Mouse (Mus musculus): Measurements from ENCODE around the gene Srarp. TPM values are rescaled to one million over a fixed set of nuclear protein-coding genes. Genes with fewer than 3 reads are reported as not detected.

Gene Srarp
- polyA plus RNA-seq, 1 experiment from 2014 or later = 0.35 TPM

DNA sequence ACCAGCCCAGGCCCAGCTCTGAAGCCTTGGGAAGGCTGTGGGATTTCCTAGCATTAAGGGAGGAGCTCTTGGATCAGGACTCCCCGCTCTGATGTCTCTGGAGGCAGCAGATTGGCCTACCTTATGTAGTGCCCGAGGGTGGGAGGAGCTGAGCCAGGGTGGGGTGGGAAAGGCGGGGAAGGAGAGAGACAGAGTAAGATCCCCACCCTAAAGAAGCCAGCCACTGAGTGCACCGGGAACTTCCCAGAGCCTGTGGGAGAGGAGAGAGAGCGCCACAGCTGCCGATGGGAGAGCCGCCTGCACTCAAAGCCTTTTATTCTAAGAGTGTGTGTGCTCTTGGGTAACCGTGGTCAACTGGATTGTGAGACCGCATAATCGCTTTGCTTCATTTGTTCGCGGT is 25.2 kb upstream of the Srarp start:
- Histone ChIP-seq H3K27me3 (replicated peaks; ENCODE audit: control insufficient read depth, insufficient read depth, low read length) (no peaks in the 10 kb centered on the region), H3K9ac (ENCODE audit: low read depth, low read length) (no peak overlapping the region), H3K36me3 (ENCODE audit: control insufficient read depth, insufficient read depth, low read length) (peaks cover 26% of the 10 kb centered on the region), H3K9me3 (ENCODE audit: control insufficient read depth, low read length) (no peaks in the 10 kb centered on the region), H3K4me3 (ENCODE audit: low read length) (no peak overlapping the region), H3K27ac (ENCODE audit: low read depth, low read length) (no peak overlapping the region), H3K4me1 (ENCODE audit: control insufficient read depth, insufficient read depth, low read depth, low read length) (peaks cover 6% of the 10 kb centered on the region; the same call in 1 of the 2 replicates), H3K4me2 (ENCODE audit: low read length) (no peak overlapping the region)
- whole genome bisulfite sequencing = 33% methylated on average over 12 of the region's 12 CpGs
- no peak for ATAC-seq

DNA sequence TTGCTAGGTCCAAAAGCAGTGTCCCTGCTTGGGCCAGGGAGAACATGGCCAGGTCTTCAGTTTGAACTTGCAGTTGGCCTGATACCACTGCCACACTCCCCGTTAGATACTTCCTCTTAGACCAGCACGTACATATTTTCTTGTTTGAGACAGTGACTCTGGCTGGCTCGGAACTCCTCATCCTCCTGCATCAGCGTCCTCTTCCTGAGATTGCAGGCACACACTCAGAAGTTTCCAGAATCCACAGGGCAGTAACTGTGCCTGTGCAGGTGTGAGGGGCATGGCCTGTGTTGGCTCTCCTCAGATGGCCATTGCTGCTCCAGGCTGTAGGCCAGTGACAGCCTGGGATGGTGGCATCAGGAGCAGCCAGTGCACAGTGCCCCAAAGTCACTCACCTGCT is 24.6 kb upstream of the Srarp start:
- H3K27ac ChIP-seq (ENCODE audit: low read depth, low read length) = no peak overlapping the region
- peaks cover 7% of the 10 kb centered on the region; the same call in 1 of the 2 replicates for H3K4me1 ChIP-seq (ENCODE audit: control insufficient read depth, insufficient read depth, low read depth, low read length)
- no peak overlapping the region for H3K9ac ChIP-seq (ENCODE audit: low read depth, low read length)
- no peak overlapping the region for H3K4me2 ChIP-seq (ENCODE audit: low read length)
- H3K27me3 ChIP-seq (replicated peaks; ENCODE audit: control insufficient read depth, insufficient read depth, low read length) = no peaks in the 10 kb centered on the region
- no peaks in the 10 kb centered on the region for H3K9me3 ChIP-seq (ENCODE audit: control insufficient read depth, low read length)
- WGBS = 94% methylated on average over 4 of the region's 4 CpGs
- H3K36me3 ChIP-seq (ENCODE audit: control insufficient read depth, insufficient read depth, low read length) = peaks cover 20% of the 10 kb centered on the region
- ATAC-seq = no peak
- no peak overlapping the region for H3K4me3 ChIP-seq (ENCODE audit: low read length)

DNA sequence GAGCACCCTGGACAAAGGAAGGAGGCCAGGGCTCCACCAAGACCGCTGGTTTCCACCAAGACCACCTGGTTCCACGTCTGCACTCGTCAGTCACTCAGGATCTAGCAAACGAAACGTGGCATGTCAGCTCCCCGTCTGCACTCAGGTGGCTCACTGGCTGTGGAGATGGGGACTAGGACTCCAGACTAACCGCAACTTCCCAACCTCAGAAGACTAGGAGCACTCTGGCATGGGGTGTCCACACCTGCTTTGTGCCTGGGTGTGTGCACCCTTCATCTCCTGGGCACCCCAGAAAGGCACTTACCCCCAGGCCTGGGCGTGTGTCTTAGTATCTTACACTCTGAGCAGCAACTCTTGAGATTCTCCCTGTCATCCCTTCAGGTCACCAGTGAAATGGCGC is 23.9 kb upstream of the Srarp start:
- Histone ChIP-seq H3K4me3 (ENCODE audit: low read length) (no peak overlapping the region), H3K9me3 (ENCODE audit: control insufficient read depth, low read length) (no peaks in the 10 kb centered on the region), H3K4me1 (ENCODE audit: control insufficient read depth, insufficient read depth, low read depth, low read length) (peaks cover 10% of the 10 kb centered on the region; the same call in 1 of the 2 replicates), H3K36me3 (ENCODE audit: control insufficient read depth, insufficient read depth, low read length) (peaks cover 14% of the 10 kb centered on the region), H3K27me3 (replicated peaks; ENCODE audit: control insufficient read depth, insufficient read depth, low read length) (no peaks in the 10 kb centered on the region), H3K4me2 (ENCODE audit: low read length) (no peak overlapping the region), H3K9ac (ENCODE audit: low read depth, low read length) (no peak overlapping the region), H3K27ac (ENCODE audit: low read depth, low read length) (no peak overlapping the region)
- ATAC-seq = no peak
- WGBS = 88% methylated on average over 9 of the region's 9 CpGs

DNA sequence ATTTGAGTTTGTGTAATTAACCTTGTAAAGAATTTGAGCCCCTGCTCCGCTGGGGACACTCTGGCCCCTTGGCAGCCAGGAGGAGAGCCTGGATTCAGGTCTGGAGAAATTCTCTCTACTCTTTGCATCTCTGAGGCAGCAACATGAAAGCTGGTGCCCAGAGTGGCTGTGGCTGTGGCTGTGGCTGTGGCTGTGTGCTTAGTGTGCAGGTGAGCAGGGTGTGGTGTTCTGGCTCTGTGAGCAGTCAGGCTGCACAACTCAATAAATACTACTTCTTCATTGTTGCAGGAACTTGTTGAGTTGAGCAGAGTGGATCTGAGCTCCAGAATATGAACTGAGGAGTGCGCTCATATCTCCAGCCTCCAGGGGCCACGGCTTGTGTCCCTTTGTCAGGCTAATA is 23.0 kb upstream of the Srarp start:
- peaks cover 5% of the 10 kb centered on the region; the same call in 1 of the 2 replicates for H3K36me3 ChIP-seq (ENCODE audit: control insufficient read depth, insufficient read depth, low read length)
- no peak overlapping the region for H3K4me2 ChIP-seq (ENCODE audit: low read length)
- no peak overlapping the region for H3K27ac ChIP-seq (ENCODE audit: low read depth, low read length)
- no peaks in the 10 kb centered on the region for H3K27me3 ChIP-seq (replicated peaks; ENCODE audit: control insufficient read depth, insufficient read depth, low read length)
- 65% methylated on average over 3 of the region's 3 CpGs for WGBS
- no peak overlapping the region for H3K9ac ChIP-seq (ENCODE audit: low read depth, low read length)
- H3K4me3 ChIP-seq (ENCODE audit: low read length) = no peak overlapping the region
- ATAC-seq = no peak
- no peaks in the 10 kb centered on the region for H3K9me3 ChIP-seq (ENCODE audit: control insufficient read depth, low read length)
- H3K4me1 ChIP-seq (ENCODE audit: control insufficient read depth, insufficient read depth, low read depth, low read length) = peaks cover 12% of the 10 kb centered on the region; the same call in 1 of the 2 replicates

DNA sequence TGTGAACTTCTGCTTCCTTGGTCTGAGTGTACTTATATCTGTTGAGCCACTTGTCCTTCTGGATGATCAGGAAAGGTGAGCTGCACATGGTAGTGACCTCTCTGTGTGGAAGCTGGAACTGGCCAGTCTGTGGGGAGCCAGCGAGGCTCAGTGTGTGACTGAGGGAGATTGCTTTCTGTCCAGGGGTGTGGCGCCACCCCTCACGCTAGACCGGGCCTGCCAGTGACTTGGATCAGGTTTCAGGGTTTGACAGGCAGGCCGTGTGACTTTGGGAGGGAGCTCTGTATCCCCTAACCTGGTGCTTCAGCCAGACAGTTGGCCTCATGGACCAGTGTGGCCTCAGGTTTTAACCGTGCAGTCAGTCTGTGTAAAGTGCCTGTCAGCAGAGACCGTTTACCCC is 22.3 kb upstream of the Srarp start:
- Histone ChIP-seq H3K9ac (ENCODE audit: low read depth, low read length) (no peak overlapping the region; the same call in 1 of the 2 replicates), H3K4me2 (ENCODE audit: low read length) (no peak overlapping the region), H3K27me3 (replicated peaks; ENCODE audit: control insufficient read depth, insufficient read depth, low read length) (no peaks in the 10 kb centered on the region), H3K4me1 (ENCODE audit: control insufficient read depth, insufficient read depth, low read depth, low read length) (peaks cover 12% of the 10 kb centered on the region; the same call in 1 of the 2 replicates), H3K27ac (ENCODE audit: low read depth, low read length) (no peak overlapping the region), H3K36me3 (ENCODE audit: control insufficient read depth, insufficient read depth, low read length) (peaks cover under 1% of the 10 kb centered on the region; the same call in 1 of the 2 replicates), H3K9me3 (ENCODE audit: control insufficient read depth, low read length) (no peaks in the 10 kb centered on the region), H3K4me3 (ENCODE audit: low read length) (no peak overlapping the region)
- WGBS = 14% methylated on average over 7 of the region's 7 CpGs
- ATAC-seq = peak; percentile 32; the same call in 1 of the 2 replicates

DNA sequence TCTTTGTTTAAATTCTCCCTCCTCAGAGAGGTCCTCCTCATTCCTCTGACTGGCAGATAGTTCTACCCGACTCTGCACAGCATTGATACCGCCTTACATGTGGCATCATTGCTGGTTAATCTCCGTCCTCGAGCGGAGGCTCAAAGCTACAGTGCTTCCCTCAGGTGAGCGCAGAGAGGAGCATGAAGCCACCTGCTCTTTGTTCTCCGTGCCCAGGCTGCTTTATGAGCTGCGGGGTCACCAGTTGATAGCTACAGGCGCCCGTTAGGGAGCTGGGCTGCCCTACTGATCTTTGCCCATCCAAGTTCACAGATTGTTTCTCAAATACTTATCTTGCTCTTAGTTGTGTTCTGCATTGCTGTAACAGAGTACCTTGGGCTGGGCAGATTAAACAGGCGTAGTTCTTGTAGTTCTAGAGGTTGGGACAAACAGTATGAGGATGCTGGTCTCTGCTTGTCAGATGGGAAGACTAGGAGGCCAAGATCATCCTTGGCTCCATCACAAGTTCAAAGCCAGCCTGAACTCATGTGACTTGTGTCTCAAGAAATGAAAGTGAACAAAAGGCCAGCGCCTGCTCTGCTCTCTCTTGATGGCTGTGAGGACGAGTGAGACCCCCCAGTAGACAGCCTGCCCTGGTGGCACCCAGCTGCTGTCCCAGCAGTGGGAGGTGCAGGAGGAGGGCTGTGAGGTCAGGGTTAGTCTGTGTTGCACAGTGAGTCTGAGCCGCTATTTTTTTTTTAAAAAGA is 20.5 kb upstream of the Srarp start:
- no peak overlapping the region for H3K4me2 ChIP-seq (ENCODE audit: low read length)
- H3K9me3 ChIP-seq (ENCODE audit: control insufficient read depth, low read length) = no peaks in the 10 kb centered on the region
- peaks cover 12% of the 10 kb centered on the region; the same call in 1 of the 2 replicates for H3K4me1 ChIP-seq (ENCODE audit: control insufficient read depth, insufficient read depth, low read depth, low read length)
- no peak overlapping the region for H3K4me3 ChIP-seq (ENCODE audit: low read length)
- H3K9ac ChIP-seq (ENCODE audit: low read depth, low read length) = no peak overlapping the region
- H3K27ac ChIP-seq (ENCODE audit: low read depth, low read length) = no peak overlapping the region
- WGBS = 91% methylated on average over 14 of the region's 14 CpGs
- H3K36me3 ChIP-seq (ENCODE audit: control insufficient read depth, insufficient read depth, low read length) = no peaks in the 10 kb centered on the region; the same call in 1 of the 2 replicates
- no peaks in the 10 kb centered on the region for H3K27me3 ChIP-seq (replicated peaks; ENCODE audit: control insufficient read depth, insufficient read depth, low read length)
- no peak for ATAC-seq

DNA sequence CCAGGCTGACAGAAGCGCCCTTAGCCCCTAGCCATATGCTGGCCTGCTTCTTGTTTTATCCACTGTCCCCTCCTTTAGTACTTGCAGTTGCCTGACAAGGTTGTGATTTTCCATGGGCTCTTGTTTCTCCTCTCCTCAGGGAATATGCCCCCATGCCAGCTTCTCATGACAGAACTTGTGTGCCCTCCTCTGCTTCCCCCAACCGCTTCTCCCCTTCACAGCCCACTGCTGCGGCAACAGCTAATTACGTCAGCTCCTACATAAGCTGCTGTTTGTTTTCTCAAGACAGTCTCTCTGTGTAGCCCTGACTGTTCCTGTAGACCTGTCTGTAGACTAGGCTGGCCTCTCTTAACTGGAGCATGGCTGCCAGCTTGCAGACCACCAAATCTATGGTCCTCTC is 19.6 kb upstream of the Srarp start:
- no peak overlapping the region for H3K27ac ChIP-seq (ENCODE audit: low read depth, low read length)
- H3K4me1 ChIP-seq (ENCODE audit: control insufficient read depth, insufficient read depth, low read depth, low read length) = peaks cover 12% of the 10 kb centered on the region; the same call in 1 of the 2 replicates

DNA sequence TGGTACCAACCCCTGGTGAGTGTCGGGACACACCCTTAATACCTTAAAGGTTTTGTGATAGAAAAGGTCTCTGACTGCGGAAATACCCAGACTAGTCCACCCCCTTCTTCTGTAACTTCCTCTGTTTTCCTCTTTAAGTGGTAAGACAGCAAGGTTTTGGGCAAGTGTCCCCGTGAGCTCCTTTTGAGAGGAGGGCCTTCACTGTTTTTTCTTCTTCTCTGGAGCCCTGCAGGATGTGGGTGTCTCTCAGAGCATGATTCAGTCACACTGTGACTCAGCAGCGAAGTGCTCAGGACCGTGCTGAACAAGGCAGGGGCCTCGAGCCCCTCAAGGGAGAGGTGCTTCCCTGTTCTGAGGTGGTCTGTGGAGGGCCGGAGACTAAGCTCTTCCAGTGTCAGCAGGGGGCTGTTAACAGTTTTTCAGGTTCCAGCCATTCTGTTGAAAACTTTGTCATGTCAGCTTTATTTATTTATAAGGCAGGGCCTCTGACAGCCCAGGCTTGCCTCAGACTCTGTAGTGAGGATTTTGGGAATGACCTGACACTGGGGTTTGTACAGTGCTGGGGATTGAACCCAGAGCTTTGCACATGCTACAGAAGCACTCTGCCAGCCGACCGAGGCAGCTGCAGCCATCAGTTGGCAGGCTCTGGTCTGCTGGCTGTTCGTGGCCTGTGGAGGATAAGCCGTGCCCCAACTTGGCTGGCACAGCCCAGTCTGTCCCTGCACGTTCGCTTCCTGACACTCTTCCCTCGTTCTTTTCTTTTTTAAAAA is 18.9 kb upstream of the Srarp start:
- WGBS = 71% methylated on average over 14 of the region's 14 CpGs
- Histone ChIP-seq H3K9ac (ENCODE audit: low read depth, low read length) (no peak overlapping the region), H3K27ac (ENCODE audit: low read depth, low read length) (no peak overlapping the region), H3K9me3 (ENCODE audit: control insufficient read depth, low read length) (no peaks in the 10 kb centered on the region), H3K4me1 (ENCODE audit: control insufficient read depth, insufficient read depth, low read depth, low read length) (peaks cover 12% of the 10 kb centered on the region; the same call in 1 of the 2 replicates), H3K4me2 (ENCODE audit: low read length) (no peak overlapping the region), H3K36me3 (ENCODE audit: control insufficient read depth, insufficient read depth, low read length) (no peaks in the 10 kb centered on the region; the same call in 1 of the 2 replicates), H3K4me3 (ENCODE audit: low read length) (no peak overlapping the region), H3K27me3 (replicated peaks; ENCODE audit: control insufficient read depth, insufficient read depth, low read length) (no peaks in the 10 kb centered on the region)
- ATAC-seq = no peak

More for the DNA sequence above, 19.6 kb upstream of the Srarp start:
- H3K27me3 ChIP-seq (replicated peaks; ENCODE audit: control insufficient read depth, insufficient read depth, low read length) = no peaks in the 10 kb centered on the region
- H3K4me3 ChIP-seq (ENCODE audit: low read length) = no peak overlapping the region
- no peaks in the 10 kb centered on the region; the same call in 1 of the 2 replicates for H3K36me3 ChIP-seq (ENCODE audit: control insufficient read depth, insufficient read depth, low read length)
- H3K9ac ChIP-seq (ENCODE audit: low read depth, low read length) = no peak overlapping the region
- ATAC-seq = no peak
- H3K9me3 ChIP-seq (ENCODE audit: control insufficient read depth, low read length) = no peaks in the 10 kb centered on the region
- 75% methylated on average over 4 of the region's 4 CpGs for WGBS
- H3K4me2 ChIP-seq (ENCODE audit: low read length) = no peak overlapping the region

DNA sequence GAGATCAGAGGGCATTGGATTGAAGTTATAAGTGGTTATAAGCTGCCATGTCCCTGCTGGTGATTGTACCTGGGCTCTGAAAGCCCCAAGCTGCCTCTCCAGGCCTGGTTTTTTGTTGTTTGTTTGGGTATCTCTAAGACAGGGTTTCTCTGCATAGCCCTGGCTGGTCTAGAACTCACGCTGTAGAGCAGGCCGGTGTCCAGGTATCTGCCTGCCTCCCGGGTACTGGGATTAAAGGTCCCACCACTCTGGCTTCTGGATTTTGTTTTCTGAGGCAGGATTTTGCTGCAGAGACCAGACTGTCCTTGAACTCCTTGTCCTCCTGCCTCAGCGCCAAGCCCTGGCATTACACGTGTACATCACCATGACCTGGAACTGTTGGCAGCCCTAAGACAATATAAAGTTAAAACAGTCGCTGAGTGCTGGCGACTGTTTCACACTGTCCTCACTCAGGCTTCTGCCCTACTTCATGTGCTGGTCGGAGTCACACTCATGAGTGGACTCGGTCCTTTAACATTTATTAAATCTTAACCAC is 16.1 kb upstream of the Srarp start:
- peaks cover 5% of the 10 kb centered on the region; the same call in 1 of the 2 replicates for H3K4me1 ChIP-seq (ENCODE audit: control insufficient read depth, insufficient read depth, low read depth, low read length)
- H3K27ac ChIP-seq (ENCODE audit: low read depth, low read length) = no peak overlapping the region
- no peaks in the 10 kb centered on the region for H3K27me3 ChIP-seq (replicated peaks; ENCODE audit: control insufficient read depth, insufficient read depth, low read length)
- no peak for ATAC-seq
- H3K36me3 ChIP-seq (ENCODE audit: control insufficient read depth, insufficient read depth, low read length) = peaks cover 10% of the 10 kb centered on the region
- H3K9me3 ChIP-seq (ENCODE audit: control insufficient read depth, low read length) = no peaks in the 10 kb centered on the region
- no peak overlapping the region for H3K4me3 ChIP-seq (ENCODE audit: low read length)
- 96% methylated on average over 9 of the region's 9 CpGs for WGBS
- no peak overlapping the region for H3K9ac ChIP-seq (ENCODE audit: low read depth, low read length)
- H3K4me2 ChIP-seq (ENCODE audit: low read length) = no peak overlapping the region
